ENCODE assay signal across 21 mouse cellular contexts in the genomic region with DNA sequence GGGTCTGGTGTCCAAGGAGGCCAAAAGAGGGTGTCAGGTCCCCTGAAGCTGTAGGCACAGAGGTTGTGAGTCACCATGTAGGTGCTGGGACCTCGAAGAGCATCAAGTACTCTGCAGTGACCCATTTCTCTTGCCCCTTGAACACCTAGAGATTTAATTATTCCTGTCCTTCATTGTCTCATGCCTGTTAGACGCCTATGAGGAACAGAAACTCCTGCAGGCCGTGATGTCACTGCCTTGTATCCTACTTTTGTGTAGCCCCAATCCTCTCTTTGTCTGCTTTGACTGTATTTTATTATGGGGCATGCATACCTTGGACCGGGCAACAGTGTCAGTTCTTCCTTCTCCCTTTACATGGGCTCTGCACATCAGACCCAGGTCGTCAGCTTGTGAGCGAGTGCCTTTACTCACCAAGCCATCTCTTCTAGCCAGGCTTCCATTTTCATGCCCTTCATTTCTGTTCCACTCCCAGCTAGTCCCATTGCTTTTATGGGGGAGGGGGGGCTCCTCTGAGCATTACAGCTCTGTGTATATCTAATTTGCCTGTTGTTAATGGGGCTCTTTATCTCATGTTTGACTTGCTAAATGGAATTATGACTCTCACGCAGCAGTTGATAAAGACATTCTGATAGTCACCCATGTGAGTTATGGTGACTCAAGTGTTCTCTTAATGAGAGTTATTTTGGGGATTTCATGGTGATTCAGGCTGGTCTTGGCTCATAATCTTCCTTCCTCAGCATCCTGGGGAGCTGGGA. TPM values are rescaled to one million over a fixed set of nuclear protein-coding genes. Genes with fewer than 3 reads are reported as not detected.
DNase-seq lines count a peak whose midpoint lies in the region; ATAC-seq and TF ChIP-seq lines count a peak whose summit lies in the region.
"Had no signal": no experiment of that assay in that cellular context is flagged by ENCODE, and none has a peak within 500 bp of the region (broad histone marks: within the 10 kb centered on the region; RNA-seq: fewer than 3 reads in every experiment).

No protein-coding gene starts in this region.

- 83% methylated on average over 7 of the region's 7 CpGs for WGBS in heart, embryonic 15.5 days
- 85% methylated on average over 7 of the region's 7 CpGs for WGBS in heart, embryonic 11.5 days (ENCODE audit: insufficient replicate concordance)
- 69% methylated on average over 7 of the region's 7 CpGs for WGBS in liver, embryonic 13.5 days (ENCODE audit: insufficient replicate concordance)
- 43% methylated on average over 7 of the region's 7 CpGs for WGBS in small intestine, adult 2 months

- ATAC-seq in heart, embryonic 15.5 days (replicated peaks; ENCODE audit: insufficient number of reproducible peaks, insufficient read depth, low FRiP score, low read depth), result no peak
- no peak for ATAC-seq in heart, embryonic 11.5 days (replicated peaks; ENCODE audit: insufficient number of reproducible peaks, low FRiP score, low TSS enrichment)
- peak; percentile 45 for ATAC-seq in liver, embryonic 13.5 days (ENCODE audit: low read depth)
- ATAC-seq: forebrain, postnatal 0 days; inflammation-experienced regulatory T-cells, adult 6 months; lung, postnatal 0 days; midbrain, embryonic 16.5 days; Patski had no signal

- H3K4me2 ChIP-seq in heart, embryonic 15.5 days, result no peak overlapping the region
- H3K4me2 ChIP-seq in heart, embryonic 11.5 days, result no peak overlapping the region
- no peak overlapping the region for H3K4me2 ChIP-seq in liver, embryonic 13.5 days
- H3K4me2 ChIP-seq: limb, embryonic 12.5 days; neural tube, embryonic 13.5 days had no signal

- H3K27ac ChIP-seq in heart, embryonic 15.5 days, result 0 out of 2 replicates have a peak overlapping the region, but pooled peaks have one; percentile 3
- H3K27ac ChIP-seq in heart, embryonic 11.5 days (ENCODE audit: low read depth, low read length), result no peak overlapping the region
- peak overlapping the region; percentile 29; the same call in 1 of the 2 replicates for H3K27ac ChIP-seq in MEL (ENCODE audit: control insufficient read depth, low read depth, low read length)
- peak overlapping the region; percentile 43; the same call in 1 of the 2 replicates for H3K27ac ChIP-seq in liver, embryonic 13.5 days
- peak overlapping the region; percentile 21; the same call in 1 of the 2 replicates for H3K27ac ChIP-seq in small intestine, adult 2 months (ENCODE audit: insufficient read depth, low read depth, low read length)
- H3K27ac ChIP-seq: hindbrain, embryonic 10.5 days; left cerebral cortex, adult 2 months; limb, embryonic 12.5 days; neural tube, embryonic 13.5 days; stomach, postnatal 0 days had no signal

- no peak overlapping the region for H3K4me3 ChIP-seq in heart, embryonic 15.5 days
- H3K4me3 ChIP-seq in heart, embryonic 11.5 days (ENCODE audit: low read depth, low read length), result no peak overlapping the region
- no peak overlapping the region for H3K4me3 ChIP-seq in MEL (ENCODE audit: control insufficient read depth in 1 of 2, insufficient read depth in 1 of 2, low read depth in 2 of 2, low read length in 2 of 2)
- no peak overlapping the region for H3K4me3 ChIP-seq in liver, embryonic 13.5 days (replicated peaks)
- H3K4me3 ChIP-seq in small intestine, adult 2 months (ENCODE audit: low read depth, low read length), result no peak overlapping the region
- H3K4me3 ChIP-seq: hindbrain, embryonic 10.5 days; left cerebral cortex, adult 2 months; limb, embryonic 12.5 days; neural tube, embryonic 13.5 days had no signal

- peak; percentile 64 to 65 for TF ChIP-seq EP300 in MEL (IDR thresholded peaks at IDR 0.05; ENCODE audit: low read depth in 1 of 2, low read length in 2 of 2)

- H3K9ac ChIP-seq in heart, embryonic 15.5 days, result no peak overlapping the region
- no peak overlapping the region for H3K9ac ChIP-seq in heart, embryonic 11.5 days (ENCODE audit: low read depth, low read length)
- H3K9ac ChIP-seq in MEL (ENCODE audit: control insufficient read depth, low read depth, low read length, poor library complexity, severe bottlenecking), result no peak overlapping the region
- peak overlapping the region; percentile 7; the same call in 1 of the 2 replicates for H3K9ac ChIP-seq in liver, embryonic 13.5 days
- H3K9ac ChIP-seq: forebrain, postnatal 0 days; limb, embryonic 12.5 days; neural tube, embryonic 13.5 days had no signal

- TF ChIP-seq RAD21 in MEL (IDR thresholded peaks at IDR 0.05; ENCODE audit: low read depth, low read length), result no peak

- no peaks in the 10 kb centered on the region for H3K9me3 ChIP-seq in heart, embryonic 15.5 days (replicated peaks)
- no peaks in the 10 kb centered on the region for H3K9me3 ChIP-seq in heart, embryonic 11.5 days (replicated peaks; ENCODE audit: control insufficient read depth, low read length)
- no peaks in the 10 kb centered on the region for H3K9me3 ChIP-seq in MEL (replicated peaks; ENCODE audit: insufficient read depth, low read length)
- H3K9me3 ChIP-seq in liver, embryonic 13.5 days (replicated peaks), result no peaks in the 10 kb centered on the region
- H3K9me3 ChIP-seq: hindbrain, embryonic 10.5 days; limb, embryonic 12.5 days; neural tube, embryonic 13.5 days had no signal

- TF ChIP-seq CTCF in MEL (IDR thresholded peaks at IDR 0.05 in 2 of 3, conservative IDR thresholded peaks at IDR 0.05 in 1 of 3; ENCODE audit: control insufficient read depth in 1 of 3, insufficient read depth in 1 of 3, low read depth in 2 of 3, low read length in 3 of 3, poor library complexity in 1 of 3, severe bottlenecking in 1 of 3), result no peak
- TF ChIP-seq CTCF in small intestine, adult 2 months (IDR thresholded peaks at IDR 0.05; ENCODE audit: extremely low read depth, insufficient read length, insufficient replicate concordance, low read depth, low read length), result no peak

- H3K79me2 ChIP-seq in MEL (ENCODE audit: control insufficient read depth, insufficient read depth, low read length, poor library complexity), result peaks cover 57% of the 10 kb centered on the region

- H3K27me3 ChIP-seq in heart, embryonic 15.5 days, result no peaks in the 10 kb centered on the region
- no peaks in the 10 kb centered on the region for H3K27me3 ChIP-seq in heart, embryonic 11.5 days (ENCODE audit: control insufficient read depth, insufficient read depth, low read length)
- H3K27me3 ChIP-seq in MEL (ENCODE audit: control insufficient read depth in 1 of 2, insufficient read depth in 2 of 2, low read length in 2 of 2), result no peaks in the 10 kb centered on the region
- no peaks in the 10 kb centered on the region for H3K27me3 ChIP-seq in liver, embryonic 13.5 days
- H3K27me3 ChIP-seq in small intestine, adult 2 months (ENCODE audit: control insufficient read depth, insufficient read depth, low read length), result no peaks in the 10 kb centered on the region
- H3K27me3 ChIP-seq: limb, embryonic 12.5 days; neural tube, embryonic 13.5 days; Patski had no signal

- no peak for TF ChIP-seq POLR2A in MEL (IDR thresholded peaks at IDR 0.05; ENCODE audit: control insufficient read depth in 1 of 2, insufficient read depth in 1 of 2, low read depth in 1 of 2, low read length in 2 of 2, poor library complexity in 1 of 2)
- TF ChIP-seq POLR2A in small intestine, adult 2 months (IDR thresholded peaks at IDR 0.05; ENCODE audit: low read depth, low read length), result no peak

- peaks cover 28% of the 10 kb centered on the region for H3K4me1 ChIP-seq in heart, embryonic 15.5 days (replicated peaks)
- peaks cover 13% of the 10 kb centered on the region for H3K4me1 ChIP-seq in heart, embryonic 11.5 days (ENCODE audit: control insufficient read depth, insufficient read depth, low read length)
- peaks cover 19 to 21% of the 10 kb centered on the region in 2 experiments for H3K4me1 ChIP-seq in MEL (ENCODE audit: control insufficient read depth in 1 of 2, insufficient read depth in 2 of 2, low read length in 2 of 2)
- peaks cover 65% of the 10 kb centered on the region for H3K4me1 ChIP-seq in liver, embryonic 13.5 days (replicated peaks)
- H3K4me1 ChIP-seq in small intestine, adult 2 months (ENCODE audit: control insufficient read depth, insufficient read depth, insufficient read length, low read length), result peaks cover 16% of the 10 kb centered on the region; the same call in 1 of the 2 replicates
- H3K4me1 ChIP-seq: hindbrain, embryonic 10.5 days had no signal

- peaks cover 3% of the 10 kb centered on the region; the same call in 1 of the 2 replicates for H3K36me3 ChIP-seq in heart, embryonic 15.5 days
- H3K36me3 ChIP-seq in heart, embryonic 11.5 days (ENCODE audit: control insufficient read depth, insufficient read depth, low read length), result no peaks in the 10 kb centered on the region
- H3K36me3 ChIP-seq in MEL (ENCODE audit: control insufficient read depth in 1 of 2, insufficient read depth in 2 of 2, low read length in 2 of 2), result peaks cover 2 to 39% of the 10 kb centered on the region in 2 experiments
- H3K36me3 ChIP-seq in liver, embryonic 13.5 days, result 0 out of 2 replicates have a peak, but pooled peaks cover 4% of the 10 kb centered on the region
- H3K36me3 ChIP-seq in small intestine, adult 2 months (ENCODE audit: control insufficient read depth, insufficient read depth, low read length), result no peaks in the 10 kb centered on the region
- H3K36me3 ChIP-seq: neural tube, embryonic 13.5 days had no signal

- peak; percentile 50 for DNase-seq in MEL (ENCODE audit: low read depth, low spot score)
- DNase-seq in liver, embryonic 13.5 days, result no peak
- DNase-seq in urinary bladder, postnatal 36 days (ENCODE audit: low spot score in 2 of 2), result no peak
- DNase-seq in gastrocnemius, adult 8-10 months (ENCODE audit: low spot score in 2 of 2), result no peak
- DNase-seq: cerebellum, adult 9-11 months; forebrain, postnatal 0 days; retina, postnatal 1 day; spleen, adult 18-20 months; thymus, postnatal 4 days had no signal

TF ChIP-seq in MEL, 35 proteins besides CTCF, POLR2A, EP300 and RAD21 (continues in another document):
- TF ChIP-seq MYC (IDR thresholded peaks at IDR 0.05; ENCODE audit: low read depth, low read length) (0 out of 2 replicates have a peak, but pooled peaks have one; percentile 44), ZMIZ1 (IDR thresholded peaks at IDR 0.05; ENCODE audit: low read depth, low read length) (no peak), POLR2AphosphoS5 (IDR thresholded peaks at IDR 0.05; ENCODE audit: borderline replicate concordance, low read depth, low read length) (no peak), HCFC1 (IDR thresholded peaks at IDR 0.05; ENCODE audit: low read depth, low read length) (no peak), MAZ (IDR thresholded peaks at IDR 0.05; ENCODE audit: low read depth, low read length) (0 out of 2 replicates have a peak, but pooled peaks have one; percentile 43), GATA1 (IDR thresholded peaks at IDR 0.05; ENCODE audit: low read depth, low read length) (peak; percentile 74; the same call in 1 of the 2 replicates)

RNA-seq across cellular contexts. Expression of a gene that starts 7.4 kb away (rescaled TPM):
- polyA plus RNA-seq in heart, embryonic 15.5 days (2015; fragmentation: Nextera tagmentation; extraction: Ambion mirVana), result 28.4 and 29.1 TPM in 2 replicates
- 25.9 and 26.7 TPM in 2 replicates for polyA plus RNA-seq in heart, embryonic 11.5 days (2014; fragmentation: Nextera tagmentation; extraction: Ambion mirVana)
- 22.1 and 26.0 TPM in 2 replicates for total RNA-seq in MEL (2012; rRNA removed)
- polyA plus RNA-seq in MEL (2012; ENCODE audit: insufficient read depth in 1 of 2, insufficient read length in 2 of 2, low read depth in 1 of 2, low replicate concordance in 2 of 2, missing spikeins in 1 of 2), result 10 to 100 TPM; 62.0 to 69.1 TPM
- polyA plus RNA-seq in liver, embryonic 13.5 days (2015; fragmentation: Nextera tagmentation; extraction: Ambion mirVana), result 23.9 and 28.3 TPM in 2 replicates
- polyA plus RNA-seq in small intestine, adult 2 months (2012; rRNA removed), result 15.7 and 25.1 TPM in 2 replicates
- total RNA-seq in gastrocnemius, adult 8-10 months (2022), result 10 to 100 TPM; 68.9 to 76.0 (median 74.1) TPM
